Mouse (Mus musculus) left cerebral cortex, adult 11 months (tissue): ENCODE results near the gene Lag3.
A peak's percentile ranks its signal among the peaks of the same experiment; 100 is the strongest.

Source experiments
- DNase-seq: peaks from one replicate; pipeline ENCODE4 v3.0.0; 2022; ENCODE audit warnings: low spot score

Gene Lag3

DNA sequence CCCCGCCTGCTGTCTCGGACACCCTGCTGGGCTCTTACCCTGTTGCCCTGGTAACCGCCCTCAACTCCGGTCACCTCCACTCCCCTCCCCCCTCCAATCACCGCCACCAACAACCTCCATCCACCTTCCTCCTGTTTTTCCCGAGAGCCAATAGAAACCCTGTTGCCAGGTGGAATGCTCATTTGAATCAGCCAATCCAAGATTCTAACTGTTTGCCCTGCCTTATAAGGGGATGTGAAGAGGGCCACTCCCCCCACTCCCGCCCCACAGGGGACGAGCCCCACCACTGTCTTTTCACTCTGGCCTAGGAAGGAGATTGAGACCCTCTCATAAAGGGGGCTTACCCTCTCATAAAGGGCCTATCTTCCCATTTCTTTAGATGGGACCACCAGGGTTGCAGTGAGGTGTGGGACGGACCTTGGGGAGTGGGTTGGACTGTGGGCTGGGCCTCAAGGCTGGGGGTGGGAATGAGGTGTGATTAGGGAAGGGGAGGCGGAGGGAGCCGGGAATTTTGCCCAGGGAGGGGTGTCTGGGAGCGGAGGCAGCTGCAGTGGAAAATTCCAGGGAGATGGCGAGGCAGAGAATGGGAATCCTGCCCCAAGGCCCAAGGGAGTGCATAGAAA lies 8.3 kb upstream of the Lag3 start, which contains the start of gene Ptms:
Ptms (minus strand) TSS at position 409 of the 623 bp plus-strand sequence.
- peak; percentile 94 for DNase-seq

DNA sequence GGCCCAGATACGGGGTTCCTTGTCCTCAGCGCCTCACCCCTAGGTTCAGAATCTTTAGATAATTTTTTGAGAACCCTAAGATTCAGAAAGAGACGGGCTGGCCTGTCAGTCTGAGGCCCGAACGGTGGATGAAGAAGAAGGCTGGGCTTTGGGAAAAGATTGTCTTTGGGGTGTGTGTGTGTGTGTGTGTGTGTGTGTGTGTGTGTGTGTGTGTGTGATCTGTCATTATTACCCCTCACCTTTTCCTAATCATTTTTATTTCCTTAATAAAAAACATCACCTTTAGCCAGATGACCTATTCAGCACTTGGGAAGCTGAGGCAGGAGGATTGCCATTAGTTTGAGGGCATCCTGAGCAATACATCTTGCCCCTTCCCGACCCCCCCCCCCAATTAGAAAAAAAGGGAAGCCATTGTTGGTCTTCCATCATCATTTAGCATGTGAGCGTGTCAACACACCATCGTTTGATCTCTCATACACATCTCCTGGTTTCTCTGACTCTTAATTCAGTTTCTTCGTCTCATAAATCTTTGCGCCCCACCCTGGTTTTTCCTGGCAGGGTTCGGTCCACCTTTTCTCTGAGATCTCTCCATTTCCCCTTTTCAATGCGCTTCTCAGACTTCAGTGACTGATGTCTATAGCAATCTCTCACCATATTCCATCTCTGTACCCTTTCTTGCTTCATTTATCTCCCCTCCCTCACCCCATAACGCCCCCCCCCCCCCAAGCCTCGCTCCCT lies 7.6 kb upstream of the Lag3 start:
- DNase-seq, result no peak

DNA sequence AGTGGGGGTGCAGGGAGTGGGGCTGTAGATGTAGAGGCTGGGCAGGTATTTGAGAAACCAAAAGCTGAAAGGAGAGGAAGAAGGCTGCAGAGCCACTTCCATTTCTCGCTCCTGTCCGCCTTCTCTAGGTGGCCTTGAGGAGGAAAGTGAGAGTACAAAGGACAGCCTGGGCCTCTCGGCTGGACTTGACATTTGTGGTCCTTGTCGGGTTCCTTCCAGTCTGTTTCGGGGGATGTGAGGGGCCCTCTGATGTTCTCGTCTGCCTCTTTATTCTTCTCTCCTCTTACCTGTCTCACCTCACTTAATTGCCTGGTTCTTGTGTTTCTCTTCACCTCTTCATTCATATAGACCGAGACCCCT lies 6.8 kb upstream of the Lag3 start:
- DNase-seq, result no peak

DNA sequence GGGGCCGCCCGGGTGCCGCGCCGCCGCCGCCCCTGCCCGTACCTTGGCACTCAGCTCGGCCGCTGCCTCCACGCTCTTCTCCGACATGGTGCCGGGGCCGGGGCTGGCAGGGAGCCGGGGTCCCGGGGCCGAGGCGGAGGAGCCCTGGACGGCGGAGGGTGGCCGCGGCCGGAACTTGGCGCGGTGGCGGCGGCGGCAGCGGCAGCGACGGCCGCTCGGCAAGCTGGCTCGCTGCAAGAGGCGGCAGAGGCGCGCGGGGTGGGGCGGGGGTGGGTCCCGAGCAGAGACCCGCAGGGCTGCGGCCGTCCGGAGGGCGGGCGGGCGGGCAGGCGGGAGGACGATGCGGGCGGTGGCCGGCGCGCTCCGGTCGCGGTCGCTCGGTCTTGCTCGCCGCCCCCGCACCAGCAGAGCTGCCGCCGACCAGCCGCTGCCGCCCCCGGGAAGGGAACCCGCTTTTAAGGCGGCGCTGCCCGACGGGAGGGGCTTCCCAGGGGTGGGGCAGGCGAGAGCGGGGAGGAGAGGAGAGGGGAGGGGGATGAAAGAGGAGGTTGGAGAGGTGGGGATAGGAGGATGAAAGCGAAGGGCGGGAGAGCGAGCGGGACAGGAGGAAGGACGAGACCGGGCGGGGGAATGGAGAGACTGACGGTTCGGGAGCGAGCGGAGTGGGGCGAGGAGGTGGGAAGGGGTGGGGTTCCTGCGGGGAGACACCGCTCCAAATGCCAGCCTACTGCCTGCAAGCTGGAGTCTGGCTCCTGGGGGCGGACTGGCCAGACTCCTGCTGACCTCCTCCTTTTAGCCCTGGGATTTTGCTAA lies 6.2 kb upstream of the Lag3 start:
- DNase-seq, result peak; percentile 87

DNA sequence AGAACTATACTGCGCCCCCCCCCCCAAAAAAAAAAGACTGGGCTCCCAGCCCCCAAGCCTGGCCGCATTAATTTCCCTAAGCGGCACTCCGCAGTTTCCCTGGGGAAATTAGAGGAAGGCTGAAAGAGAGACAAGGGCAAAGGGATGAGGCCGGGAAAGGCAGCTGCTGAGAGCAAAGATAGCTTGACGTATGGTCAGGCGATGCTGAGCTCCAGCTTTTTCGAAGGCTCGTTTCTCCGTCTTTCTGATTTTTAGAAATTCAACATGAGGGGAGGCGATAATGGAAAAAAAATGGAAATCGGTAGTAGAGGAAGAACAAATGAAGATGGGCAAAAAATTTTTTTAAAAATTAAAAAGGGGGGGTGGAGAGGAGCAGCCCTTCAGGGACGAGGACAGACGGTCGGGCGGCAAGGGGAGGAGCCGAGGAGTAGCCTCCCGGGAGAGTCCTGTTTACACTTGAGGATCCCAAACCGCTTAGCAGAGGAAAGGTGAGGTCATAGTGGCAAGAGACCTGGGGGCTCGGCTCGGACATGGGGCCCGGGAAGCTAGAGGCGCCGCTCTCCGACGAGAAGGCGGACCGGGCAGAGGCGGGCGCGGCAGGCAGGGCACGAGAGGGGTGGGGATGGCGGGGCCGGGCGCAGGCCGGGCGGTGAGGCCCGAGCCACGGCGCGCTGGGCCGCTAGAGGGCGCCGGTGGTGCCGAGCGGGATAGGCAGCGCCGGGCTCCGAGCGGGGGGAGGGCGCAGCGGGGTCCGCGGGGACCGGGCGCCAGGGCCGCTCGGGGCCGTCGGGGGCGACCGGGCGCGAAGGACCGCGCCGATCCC lies 5.4 kb upstream of the Lag3 start:
- peak; percentile 82 for DNase-seq

DNA sequence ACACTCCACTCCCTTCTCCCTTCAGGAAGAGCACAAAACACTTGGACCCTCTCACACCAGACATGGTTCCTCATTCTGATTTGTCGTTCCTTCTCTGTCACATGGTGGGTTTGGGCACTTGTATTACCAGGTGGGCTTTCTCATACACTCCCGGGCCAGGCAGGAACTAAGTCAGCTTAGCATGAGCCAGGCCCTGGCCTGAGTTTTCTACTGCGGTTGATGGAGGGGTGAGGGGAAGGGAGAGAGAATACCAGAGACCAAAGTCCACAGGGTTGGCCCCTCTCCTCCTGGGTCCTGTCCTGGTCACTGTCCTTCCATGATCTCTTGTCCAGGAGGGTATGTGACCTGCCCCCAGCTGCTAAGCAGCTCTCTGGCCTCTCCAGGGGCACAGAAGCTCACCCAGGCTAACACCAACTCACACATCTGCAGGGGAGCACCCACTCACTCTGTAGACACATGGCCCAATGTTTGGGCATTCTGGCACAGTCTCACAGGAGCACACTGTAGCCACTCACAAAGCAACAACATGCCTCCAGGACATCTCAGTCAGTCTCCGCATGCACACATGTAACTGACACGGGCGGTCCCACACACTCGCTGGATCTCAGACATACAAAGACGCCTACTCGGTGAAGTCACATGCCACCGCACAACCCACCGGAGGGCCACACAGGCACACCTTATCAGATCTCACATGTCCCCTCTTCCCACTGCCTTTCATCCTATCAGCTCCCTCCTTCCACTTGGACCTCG lies 4.6 kb upstream of the Lag3 start:
- DNase-seq, result peak; percentile 80

DNA sequence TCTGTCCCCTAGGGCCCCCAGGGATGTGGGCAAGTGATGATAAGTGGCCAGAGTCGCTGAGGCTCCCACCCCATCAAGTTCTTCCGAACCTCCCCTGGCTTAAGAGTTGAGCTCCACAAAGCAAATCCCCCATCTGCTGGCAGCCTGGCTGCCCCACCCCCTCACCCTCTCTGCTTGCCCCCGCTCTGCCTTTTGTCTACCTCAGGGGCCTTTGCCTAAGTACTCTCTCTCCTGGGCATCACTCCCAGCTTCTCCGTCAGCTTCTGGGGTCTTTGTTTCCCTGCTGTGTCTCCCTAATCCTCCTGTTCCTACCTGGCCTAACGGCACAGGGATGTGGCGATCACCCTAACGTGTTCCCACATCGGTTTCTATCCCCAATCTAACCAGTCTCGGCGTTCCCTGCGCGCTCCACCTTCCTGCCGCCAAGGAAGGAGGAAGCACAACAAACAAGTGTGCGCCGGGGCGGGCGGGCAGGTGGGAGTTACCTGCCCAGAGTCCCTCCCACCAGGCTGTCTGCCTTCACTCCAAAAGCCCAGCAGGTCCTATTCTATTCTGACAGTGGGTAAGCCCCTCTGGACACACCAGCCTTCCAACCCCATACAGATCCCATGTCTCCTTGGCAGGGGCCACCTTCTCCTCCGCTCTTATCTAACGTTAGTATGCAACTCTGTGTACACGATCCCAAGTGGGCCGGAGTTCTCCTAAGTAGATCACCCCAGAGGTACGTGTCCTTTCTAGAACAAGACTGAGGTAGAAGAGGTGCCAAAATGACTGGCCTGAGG lies 3.8 kb upstream of the Lag3 start:
- DNase-seq, result no peak

DNA sequence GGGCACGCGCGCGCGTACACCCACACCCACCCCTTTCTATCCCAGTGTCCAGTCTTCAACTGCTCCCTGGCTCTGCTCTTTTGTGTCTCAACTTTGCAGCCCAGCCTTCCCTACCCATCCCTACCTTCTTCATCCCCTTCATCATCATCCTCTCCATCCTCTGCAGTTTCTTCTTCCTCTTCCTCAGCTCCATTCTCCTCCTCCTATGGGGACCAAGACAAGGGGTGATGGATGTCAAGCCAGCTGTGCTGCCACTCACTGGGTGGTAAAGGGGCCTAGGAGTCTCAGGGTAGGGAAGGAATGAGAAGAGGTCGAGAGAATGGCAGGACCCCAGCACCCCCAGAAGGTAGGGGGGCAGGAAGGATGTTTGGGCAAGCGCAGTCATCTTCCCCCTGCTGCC lies 3.0 kb upstream of the Lag3 start:
- no peak for DNase-seq

DNA sequence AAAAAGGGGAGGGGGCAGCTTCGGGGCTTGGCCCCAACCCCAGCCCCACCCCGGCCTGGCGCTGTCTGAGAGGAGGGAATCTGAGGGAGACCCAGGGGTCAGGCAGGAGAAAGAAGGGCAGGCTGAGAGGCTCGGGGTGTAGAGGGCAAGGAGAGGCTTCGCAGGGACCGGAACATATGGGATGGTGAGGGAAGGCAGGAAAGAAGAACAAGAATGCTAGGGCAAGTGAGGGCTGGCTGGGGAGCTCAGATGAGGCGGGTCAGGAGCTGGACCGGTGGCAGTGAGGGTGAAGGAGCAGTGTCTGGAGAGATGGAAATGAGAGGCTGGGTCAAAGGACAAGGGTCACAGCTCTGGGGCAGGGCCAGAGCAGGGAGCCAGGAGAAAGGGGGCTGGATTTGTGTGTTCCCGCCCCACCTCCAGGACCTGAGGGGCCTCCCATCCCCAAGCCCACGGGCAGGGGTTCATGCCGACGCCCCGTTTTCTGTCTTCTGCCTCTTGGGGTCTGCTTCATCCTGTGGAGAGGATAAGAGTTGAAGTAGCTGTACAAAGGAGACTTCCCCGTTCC lies 2.3 kb upstream of the Lag3 start:
- DNase-seq, result no peak

DNA sequence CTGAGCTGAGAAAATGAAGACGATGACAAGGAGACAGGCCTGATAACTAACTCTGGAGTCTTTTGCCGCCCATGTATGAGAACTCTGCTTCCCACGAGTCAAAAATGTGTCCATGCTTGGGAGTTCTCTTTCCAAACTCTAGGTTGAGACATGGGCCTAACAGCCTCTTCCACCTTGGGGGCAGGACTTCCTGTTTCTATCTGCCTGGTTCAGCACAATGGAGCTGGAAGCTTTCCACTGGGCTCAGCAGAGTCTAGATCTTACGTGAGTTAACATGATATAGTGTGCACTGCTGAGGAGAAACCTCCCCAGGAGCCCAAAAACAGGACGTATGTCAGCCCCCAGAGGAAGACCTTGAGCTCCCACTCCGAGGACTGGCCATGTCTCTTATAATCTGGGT lies 1.7 kb upstream of the Lag3 start:
- DNase-seq, result no peak

DNA sequence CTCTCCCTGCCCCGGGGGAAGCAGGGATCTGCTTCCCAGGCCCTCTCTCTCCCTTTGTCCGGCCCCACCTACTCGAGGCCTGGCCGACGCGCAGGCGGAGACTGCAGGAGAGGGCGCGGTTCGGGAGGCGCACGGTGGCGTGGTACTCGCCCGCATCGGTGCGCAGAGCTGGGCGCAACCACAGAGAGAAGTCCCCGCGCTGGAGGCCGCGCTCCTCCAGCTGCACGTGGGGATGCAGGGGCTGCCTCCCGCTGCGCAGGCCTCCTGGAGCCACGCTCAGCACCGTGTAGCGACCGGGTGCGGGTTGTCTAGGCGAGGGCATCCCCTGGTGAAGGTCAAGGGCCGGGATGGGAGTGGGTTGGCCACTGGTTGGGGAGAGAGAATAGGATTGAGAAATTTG lies 1.5 kb downstream of the Lag3 start:
- DNase-seq, result no peak

DNA sequence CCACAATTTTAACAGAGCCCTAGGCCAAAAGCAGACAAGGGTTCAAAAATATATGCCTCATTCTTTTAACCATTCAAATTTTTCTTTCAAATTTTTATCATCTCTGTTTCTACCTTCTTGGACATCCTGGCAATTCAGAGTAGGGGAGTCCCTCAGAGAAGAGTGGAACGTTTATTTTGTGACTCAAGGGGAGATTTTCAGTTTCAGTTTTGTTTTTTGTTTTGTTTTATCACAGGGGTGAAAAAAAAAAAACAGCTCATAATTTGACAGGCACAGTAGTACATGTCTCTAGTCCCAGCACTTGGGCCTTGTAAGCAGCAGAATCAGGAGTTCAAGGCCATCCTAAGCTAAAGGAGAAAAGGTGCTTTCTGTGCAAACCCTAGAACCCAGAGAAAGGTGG lies 3.7 kb downstream of the Lag3 start:
- DNase-seq, result no peak

DNA sequence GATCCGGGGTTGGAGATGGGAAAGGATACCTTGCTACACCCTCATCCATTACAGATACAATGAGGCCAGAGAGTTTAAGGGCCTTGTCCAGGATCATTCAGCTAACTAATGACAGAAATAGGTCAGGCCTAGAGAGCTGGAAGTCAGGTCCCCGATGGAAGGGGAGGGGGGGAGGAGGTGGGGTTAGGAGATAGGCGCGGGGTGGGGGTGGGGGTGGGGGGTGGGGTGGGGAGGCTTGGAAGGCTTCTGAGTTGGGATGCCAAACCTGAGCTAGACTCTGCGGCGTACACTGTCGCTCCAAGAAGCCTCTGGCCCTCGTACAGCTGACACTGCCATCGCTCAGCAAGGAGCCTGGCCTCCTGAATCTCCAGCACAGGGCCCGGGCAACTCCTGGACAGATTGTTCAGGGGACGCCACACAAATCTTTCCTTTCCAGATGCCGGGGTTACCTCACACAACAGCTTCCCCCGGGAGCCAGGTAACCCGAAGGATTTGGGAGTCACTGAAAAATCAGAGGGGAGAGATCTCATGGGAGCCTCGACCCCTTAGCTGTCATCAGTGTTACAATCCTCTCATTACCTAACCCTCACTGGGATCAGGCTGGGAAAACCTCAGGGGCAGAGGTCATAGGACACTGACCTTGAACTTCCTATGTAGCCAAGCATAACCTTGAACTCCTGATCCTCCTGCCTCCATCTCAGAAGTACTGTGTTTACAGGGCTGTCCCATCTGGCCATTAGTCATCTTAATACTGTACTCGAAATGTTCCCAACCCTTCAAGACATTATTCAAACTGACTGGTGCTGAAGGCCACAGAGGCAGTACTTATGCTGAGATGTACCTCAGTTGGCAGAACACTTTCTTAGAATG lies 6.3 kb downstream of the Lag3 start:
- DNase-seq, result no peak

DNA sequence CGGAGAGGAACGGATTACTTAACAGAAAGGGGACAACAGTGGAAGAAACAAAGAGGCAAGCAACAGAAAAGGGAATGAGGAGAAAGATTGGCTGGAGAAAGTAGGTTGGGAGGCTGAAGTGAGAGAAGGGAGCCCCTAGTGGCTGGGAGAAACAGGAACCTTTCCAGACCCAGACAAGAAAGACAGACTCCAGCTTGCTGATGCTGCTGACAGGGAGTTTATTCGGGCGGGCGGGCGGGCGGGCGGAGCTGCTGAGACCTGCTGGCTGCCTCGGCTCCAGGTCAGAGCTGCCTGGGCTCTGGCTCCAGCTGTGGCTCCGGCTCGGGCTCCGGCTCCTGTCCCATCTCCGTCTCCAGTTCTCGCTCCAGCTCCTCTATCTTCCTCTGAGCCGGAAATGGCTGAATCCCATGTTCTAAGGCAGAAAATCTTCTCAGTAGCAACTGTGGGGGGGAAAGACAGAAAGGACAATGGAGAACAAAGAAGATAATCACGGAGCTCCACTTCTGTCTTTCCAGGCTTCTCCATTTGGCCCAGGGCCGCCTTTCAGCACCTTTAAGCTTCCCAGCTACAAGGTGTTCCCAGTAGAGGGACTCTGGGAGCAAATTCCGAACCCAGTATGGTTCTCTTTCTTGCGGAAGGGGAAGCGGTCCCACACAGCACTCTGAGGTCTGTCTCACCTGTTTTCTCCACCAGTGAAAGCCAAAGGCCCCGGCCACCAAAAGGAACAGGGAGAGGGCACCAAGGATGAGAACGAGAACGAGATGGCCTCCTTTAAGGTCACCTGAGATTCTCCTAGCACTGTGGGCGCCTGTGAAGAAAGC lies 7.1 kb downstream of the Lag3 start:
- DNase-seq, result peak; percentile 84

DNA sequence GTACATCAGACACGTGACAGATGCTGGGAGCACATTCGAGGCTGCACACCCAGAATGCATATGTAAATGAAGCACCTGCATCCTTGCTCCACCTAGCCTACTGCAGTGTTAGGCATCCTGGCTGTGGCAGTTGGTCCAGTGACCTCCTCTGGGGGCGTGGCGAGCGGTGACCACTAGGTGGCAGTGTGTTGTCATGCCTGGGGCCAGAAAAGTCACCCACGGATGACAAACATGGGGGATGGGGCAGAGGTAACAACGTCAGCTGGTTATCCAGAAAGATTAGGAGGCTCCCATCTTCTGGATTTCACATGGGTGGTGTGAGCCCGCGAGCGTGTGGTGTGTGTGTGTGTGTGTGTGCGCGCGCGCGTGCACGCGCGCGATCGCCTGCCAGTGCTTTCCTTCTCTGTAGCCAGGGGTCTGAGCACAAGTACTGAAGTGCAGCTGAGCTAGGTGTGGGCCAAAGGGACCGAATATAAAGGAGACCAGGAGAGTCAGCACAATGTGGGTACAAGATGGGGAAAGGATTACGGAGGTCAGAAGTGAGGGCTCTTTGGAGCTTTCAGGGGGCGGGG lies 7.8 kb downstream of the Lag3 start:
- DNase-seq, result peak; percentile 89

DNA sequence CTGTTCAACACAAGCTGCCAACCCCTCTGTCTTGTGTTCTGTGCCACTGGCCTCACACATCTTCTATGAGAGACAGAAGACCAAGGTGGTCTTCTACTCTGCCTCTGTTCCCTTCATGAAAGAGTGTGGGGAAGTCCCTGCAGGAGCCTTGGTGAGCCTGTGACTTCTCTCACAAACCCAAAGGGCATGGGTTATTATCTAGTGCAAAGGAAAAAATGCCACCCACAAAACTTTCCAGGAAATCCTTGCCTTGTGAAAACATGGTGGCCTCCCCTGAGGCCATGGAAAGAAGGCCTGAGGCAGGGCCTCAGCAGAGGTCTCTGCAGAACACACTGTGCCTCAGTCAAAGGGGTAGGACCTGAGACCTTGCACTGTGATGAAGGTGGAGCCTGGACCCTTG lies 9.7 kb downstream of the Lag3 start:
- DNase-seq, result no peak

DNA sequence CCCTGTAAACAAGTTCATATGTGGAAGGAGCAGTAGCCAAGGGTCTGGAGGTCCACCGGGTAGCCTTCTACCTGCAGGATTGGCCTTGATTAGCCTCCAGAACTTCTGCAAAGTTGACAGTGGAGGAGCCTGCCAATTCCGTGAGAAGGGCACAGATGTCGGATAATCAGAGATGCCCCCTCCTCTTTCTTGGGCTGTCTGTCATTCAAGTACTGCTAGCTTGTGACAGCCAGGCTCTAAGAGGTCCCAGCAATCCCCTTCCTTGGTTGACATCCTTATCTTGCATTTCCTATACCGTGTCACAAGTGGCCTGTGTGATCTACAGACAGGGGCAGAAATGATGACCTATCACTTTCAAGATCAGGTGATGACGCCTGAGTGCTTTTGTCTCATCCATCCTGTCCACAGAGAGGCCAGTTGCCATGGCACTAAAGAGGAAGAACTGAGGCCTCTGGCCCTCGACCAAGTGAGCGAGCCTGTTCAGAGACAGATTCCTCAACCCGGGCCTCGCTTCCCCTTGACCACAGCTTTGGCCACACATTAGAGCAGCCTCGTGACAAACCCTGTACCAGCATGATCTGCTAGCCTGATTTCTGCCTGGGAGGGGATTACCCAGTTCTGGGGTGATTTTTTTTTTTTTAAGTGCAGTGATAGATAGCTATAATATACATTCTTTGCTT lies 10.6 kb downstream of the Lag3 start:
- DNase-seq, result no peak
